Mouse (Mus musculus): ENCODE measurements around the gene Atp5s.

DNA sequence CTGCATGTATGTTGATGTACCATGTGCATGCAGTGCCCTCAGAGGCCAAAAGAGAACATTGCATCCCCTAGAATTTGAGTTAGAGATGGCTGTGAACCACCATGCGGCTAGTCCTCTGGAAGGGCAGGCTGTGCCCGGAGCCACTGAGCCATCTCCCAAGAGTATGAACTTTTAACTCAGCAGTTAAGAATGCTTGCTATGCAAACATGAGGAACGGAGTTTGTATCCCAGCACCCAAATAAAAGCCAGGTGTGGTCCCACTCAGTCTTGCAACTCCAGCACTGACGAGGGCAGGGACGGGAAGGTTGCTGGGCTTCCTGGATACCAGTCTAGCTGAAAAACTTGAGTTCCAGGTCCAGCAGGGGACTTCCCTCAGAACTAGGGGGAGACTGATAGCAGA is 17.2 kb downstream of the Atp5s start:
- TF ChIP-seq CTCF (IDR thresholded peaks at IDR 0.05) (peak; percentile 26), EP300 (IDR thresholded peaks at IDR 0.05) (no peak)

Measured in lung, postnatal 0 days (tissue).